Mouse (Mus musculus): Measurements from ENCODE around the gene Usp12.

- no peak for TF ChIP-seq CTCF (IDR thresholded peaks at IDR 0.05; ENCODE audit: borderline replicate concordance, insufficient read depth, low read depth, low read length)
- TF ChIP-seq POLR2A (IDR thresholded peaks at IDR 0.05; ENCODE audit: borderline replicate concordance, insufficient read depth, low read length): no peak
Observed at GRCm38 (mm10) chr5:146840422-146840821, 45.6 kb upstream of the Usp12 start.
